Mouse (Mus musculus) kidney, adult 9 months (tissue): ENCODE measurements around the gene Col16a1.

ENCODE experiments used
- DNase-seq: peaks from one replicate; pipeline ENCODE4 v3.0.0; 2022

The Col16a1 gene

DNA sequence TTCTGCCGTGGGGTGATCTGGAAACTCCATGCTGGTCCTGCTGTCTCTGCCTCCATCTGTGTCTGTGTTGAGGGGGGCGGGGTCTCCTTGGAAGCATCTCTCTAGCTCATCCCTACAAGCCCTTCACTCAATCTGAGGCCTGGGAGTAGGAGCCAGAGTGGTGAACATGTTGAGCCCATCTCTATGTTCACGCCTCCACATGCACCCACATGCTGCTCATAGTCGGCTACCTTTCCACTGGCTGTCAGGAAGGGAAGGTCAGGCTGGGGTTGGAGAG lies 501 bp downstream of the Col16a1 start:
- no peak for DNase-seq

DNA sequence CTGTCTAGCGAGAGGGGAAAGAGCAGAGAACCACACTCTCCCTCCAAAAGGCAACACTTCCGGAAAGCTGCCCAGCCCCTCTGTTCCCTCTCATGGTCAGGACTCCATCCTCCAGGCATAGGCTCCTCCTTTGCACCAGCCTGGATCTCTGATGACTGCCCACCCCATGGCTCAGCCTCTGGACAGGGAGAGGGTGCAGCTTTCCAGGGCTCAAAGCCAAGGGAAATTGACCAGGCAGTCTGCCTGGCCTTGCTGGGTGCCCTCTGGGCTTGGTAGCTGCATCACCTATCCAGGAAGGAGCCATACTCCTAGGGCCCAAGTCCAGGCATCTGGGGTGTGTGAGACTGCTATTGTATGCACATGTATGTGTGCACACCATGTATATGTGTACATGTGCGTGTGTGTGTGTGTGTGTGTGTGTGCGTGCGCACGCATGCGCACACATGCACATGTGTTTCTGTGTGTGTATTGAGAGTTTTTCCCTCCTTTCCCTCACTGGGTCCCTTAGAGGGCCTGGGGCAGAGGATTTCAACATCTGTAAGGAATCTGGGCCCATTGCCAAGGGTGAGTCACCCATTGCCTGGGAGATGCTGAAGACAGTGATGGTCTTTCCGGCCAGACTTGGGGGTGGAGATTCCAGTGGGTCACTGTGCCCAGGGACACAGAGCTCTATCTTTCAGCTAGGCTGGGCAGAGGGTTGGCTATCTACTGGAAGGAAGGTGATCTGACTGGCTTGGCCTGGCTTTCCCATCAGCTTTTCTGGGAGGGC lies 2.6 kb downstream of the Col16a1 start:
- DNase-seq, result peak; percentile 45

GRCm38 (mm10) chr4:130052283-130052682 lies 4.6 kb downstream of the Col16a1 start:
- DNase-seq, result no peak

- DNase-seq, result no peak
Measured at GRCm38 (mm10) chr4:130053111-130053510, 5.5 kb downstream of the Col16a1 start.

DNA sequence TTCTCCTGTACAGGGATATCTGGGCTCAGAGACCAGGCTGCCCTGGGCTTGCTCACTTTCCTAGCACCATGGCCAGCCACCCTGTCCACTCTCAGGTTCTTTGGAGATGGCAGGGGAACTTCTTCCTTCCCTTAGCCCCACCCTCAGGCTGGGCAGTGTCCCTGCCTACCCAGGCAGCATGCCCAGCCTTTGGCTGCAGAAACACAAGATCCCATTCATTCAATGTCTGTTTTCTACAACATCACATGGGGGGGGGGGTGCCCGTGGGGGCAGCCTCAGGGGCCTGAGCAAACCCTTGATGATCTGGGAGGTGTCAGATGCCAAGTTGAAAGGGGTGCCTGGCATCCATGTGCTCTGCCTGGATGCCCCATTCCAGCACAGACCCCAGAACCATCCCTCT lies 7.1 kb downstream of the Col16a1 start:
- DNase-seq, result no peak

DNA sequence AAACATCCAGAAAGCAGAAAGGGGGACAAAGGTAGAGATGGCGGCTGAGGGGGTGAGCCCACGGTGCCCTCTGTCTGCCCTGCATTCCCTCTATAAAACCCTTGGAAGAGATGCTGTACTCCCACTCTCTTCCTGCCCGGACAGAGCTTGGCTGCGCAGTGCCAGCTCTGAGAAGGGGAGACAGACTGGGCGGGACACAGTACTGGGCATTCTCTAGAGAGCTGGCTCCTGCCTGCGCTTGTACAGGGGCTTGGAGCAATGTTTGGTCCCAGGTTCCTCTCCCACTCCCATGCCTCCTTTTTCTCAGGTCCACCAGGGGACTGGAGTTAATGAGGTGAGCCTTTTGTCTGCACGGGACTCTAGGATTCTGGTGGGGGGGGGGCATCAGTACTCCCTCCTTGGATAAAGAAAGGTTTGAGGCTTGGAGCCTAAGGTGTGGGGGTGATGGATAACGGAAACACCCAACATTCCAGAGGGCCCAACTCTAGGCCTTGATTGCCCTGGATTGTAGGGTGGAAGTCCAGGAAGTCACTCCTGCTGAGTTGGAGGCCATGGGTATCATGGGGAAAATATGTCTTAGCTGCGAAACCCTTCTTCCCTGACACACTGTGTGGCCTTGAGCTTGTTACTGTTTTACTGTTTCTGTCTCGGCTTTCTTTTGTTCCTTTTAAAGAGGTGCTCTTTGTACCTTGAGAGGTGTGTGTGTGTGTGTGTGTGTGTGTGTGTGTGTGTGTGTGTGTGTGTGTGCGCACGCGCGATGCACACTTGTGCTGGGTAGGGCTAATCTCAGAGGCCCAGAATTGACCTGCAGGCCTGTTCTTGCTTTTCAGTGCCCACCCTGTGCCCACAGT lies 7.7 kb downstream of the Col16a1 start:
- peak; percentile 33 for DNase-seq

- DNase-seq, result no peak
Measured at GRCm38 (mm10) chr4:130056011-130056322, 8.3 kb downstream of the Col16a1 start.

DNA sequence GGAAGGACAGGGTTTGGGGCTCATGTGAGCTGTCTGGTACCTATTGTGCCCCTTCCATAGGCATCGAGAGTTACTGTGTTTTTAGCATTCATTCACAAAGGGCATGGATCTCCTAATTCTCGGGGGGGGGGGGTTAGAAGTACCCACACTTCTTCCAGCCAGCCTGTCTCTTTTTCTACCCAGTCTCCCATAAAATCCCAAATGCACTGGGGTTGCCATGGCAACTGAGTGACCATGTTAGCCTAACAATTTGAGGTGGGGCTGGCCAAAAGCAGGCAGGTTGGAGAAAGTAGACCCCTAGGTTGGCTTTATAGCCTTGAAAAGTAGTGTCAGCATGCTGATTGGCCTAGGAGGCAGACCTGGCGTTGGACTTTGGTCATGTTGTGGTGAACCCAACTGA lies 8.8 kb downstream of the Col16a1 start:
- peak; percentile 37 for DNase-seq

DNA sequence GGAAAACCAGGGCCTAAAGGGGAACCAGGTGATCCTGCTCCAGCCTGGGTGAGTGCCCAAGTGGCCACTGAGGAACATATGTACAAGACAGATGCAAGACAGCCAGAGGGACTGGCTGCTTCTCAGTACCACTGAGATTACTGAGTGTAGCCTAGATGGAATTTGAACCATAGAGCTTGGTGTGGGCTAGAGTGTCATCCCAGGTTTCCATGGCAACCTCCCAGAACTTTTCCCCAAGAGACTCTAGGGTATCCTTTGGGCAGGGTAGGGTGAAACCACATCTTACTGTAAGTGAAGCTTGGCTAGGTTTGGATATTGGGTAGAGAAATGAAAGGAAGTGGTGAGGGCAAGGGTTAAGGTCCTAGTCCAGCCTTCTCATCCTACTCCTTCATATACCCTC lies 13.3 kb downstream of the Col16a1 start:
- DNase-seq, result no peak

DNA sequence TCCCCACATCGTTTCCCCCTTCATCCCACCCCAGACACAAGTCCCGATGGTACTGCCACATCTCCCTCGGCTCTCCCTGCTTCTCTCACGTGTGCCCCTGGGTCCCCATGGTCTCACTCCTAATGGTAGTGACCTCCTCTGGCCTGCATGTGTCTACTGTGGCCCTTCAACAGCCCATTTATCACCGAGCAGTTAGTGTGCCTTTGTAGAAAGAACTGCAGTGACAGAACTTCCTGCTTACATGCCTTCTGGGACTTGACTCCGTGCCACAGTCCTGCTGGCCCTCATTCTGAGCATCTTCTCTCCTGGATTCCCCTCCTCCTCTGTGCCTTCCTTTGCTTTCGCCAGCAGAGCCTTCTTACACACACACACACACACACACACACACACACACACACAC lies 15.6 kb downstream of the Col16a1 start:
- no peak for DNase-seq

DNA sequence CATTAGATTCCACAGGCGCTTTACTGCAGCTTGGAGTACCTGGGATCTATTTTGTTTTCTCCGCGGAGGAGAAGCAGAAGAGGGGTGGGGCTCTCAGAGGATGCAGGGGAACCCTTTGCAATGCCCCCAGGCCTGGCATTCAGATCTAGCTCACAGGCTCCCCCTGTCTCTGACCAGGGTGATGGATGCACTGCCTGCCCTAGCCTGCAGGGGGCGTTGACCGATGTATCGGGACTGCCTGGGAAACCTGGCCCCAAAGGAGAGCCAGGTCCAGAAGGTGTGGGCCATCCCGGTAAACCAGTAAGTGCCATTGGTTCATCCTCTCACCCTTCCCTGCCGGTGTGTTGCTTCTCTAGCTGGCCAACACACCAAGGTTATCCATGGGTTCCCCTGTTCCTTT lies 19.2 kb downstream of the Col16a1 start:
- peak; percentile 56 for DNase-seq

DNA sequence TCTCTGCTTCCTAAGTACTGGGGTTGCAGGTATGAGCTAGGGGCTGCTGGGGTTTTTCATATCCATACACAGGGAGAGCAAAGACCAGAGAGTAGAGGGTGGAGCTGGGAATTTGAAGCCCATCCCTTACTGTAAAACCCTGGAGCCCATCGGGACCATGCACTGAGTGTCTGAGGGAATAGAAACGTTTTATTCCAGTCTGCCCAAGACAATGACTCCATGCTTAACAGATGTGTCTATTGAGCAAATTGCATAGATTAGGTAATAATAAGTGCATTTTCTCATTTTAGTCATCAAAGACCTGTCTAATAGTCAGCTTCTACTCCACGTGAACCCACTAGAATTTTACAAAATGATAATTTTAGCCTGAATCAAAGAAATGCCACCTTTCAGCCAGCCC lies 22.9 kb downstream of the Col16a1 start:
- no peak for DNase-seq

- DNase-seq, result no peak
Measured at GRCm38 (mm10) chr4:130071758-130072157, 24.1 kb downstream of the Col16a1 start.

DNA sequence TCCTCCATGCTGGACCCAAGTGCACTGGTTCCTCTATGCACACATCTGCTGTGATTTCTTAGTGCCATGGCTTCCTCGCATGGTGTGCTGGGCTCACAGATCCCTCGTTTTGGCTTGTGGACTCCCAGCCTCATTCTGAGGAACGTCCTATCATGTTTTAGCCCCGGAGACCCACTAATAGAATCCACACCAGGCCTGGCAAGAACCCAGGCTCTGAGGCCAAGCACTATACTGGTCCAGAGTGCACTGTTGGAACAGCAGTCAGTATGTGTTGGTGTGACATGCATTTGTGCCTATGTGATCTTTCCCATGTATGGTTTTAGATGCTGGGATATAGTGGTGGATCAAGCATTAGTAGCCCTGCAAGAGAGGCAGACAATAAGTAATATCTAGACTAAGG lies 25.7 kb downstream of the Col16a1 start:
- no peak for DNase-seq

DNA sequence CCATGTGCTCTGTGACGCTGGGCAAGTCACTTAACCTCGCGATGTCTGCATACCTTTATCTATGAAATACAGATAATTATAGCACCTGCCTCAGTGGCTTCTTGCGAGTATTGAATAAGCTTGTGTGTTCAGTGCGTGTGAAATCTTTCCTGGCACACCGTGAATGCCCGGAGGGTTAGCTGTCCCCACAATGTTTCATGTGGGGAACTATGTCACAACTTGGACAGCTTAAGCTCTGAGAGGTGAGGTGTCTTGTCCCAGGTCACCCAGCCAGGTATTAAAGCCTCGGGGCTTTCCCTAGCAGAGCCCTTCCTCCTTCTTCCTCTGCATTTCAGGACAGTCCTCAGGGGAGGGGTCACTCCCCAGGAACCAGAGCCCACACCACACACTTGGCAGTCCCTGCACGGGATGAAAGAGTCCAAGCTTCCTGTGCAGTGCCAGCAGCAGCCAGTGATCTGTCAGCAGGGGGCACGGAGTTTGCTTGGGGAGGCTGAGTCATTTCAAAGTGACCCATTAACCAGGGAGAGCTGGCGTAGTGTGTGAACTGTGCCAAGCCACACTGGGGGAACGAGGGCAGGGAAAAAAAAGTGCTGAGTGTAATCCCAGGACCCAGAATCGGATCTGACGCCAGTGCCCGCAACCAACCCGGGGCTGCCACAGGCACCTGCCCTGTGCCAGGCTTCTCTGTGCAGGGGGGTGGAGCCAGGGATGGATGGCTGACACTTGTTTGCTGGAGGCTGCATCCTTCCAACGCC lies 27.3 kb downstream of the Col16a1 start:
- peak; percentile 92 for DNase-seq

- no peak for DNase-seq
Measured at GRCm38 (mm10) chr4:130076856-130077255, 29.2 kb downstream of the Col16a1 start.

DNA sequence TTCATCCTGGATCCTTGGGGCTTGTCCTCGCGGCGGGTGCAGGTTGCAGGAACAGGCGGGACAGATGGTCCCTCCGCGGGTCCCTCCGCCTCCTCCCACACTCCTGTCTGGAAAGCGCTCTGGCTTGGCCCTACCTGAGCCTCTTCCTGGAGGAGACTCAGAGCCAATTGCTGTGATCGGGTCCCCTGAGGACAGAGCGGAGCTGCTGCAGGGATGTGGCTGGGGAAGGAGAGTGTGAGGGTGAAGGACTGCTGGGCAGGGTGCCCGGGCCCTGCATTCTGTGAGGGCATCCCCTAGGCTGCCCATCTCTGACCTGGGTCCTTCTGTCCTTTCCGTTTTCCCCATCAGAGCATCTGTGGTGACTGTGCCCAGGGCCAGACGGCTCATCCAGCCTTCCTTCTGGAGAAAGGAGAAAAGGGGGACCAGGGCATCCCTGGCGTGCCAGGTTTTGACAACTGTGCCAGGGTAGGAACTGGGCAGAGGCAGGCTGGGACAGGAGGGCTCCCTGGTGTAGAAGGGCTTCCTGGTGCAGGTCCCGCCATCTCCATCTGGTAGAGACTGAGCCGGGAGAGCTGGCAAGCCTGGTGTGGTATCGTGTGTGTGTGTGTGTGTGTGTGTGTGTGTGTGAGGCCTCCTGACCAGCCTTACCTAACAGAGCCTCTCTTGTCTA lies 31.3 kb downstream of the Col16a1 start:
- DNase-seq, result no peak

GRCm38 (mm10) chr4:130079521-130079920 lies 31.9 kb downstream of the Col16a1 start:
- DNase-seq, result no peak

DNA sequence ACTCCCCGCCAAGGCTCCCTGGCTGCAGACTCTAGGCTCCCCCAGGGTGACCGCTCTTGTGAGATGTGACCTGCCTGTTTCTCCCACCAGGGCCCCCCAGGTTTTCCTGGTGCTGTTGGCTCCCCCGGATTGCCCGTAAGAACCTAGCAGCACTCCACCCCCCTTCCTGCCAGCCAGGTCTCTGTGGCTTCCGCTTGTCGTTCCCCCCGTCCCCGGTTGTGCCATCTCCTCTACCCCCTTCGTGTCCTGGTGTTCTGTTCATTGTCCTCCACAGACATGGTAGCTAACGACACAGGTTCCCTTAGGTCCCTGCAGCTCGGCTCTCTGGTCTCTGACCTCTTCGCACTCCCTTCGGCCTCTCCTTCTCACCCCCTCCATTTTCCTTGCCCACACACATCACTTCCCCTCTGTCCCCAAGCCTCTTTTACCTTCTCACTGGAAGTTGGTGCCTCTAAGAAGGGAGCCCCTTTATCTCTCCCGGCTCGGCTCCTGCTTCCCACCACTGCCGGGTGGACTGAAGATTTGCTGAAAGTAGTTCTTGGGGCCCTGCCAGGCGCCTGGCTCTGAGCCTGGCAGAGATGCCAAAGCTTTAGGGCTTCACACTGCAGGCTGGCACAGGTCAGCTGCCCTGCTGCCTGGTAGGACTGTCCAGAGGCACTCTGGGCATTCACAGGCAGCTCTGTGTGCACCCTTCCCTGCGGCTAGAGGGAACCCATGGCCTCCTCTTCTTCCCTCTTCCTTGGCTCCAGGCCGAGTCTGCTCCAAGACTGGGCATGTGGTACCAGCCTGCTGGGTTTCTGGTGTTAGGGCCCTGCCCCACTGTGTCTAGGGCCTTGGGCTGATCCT lies 33.9 kb downstream of the Col16a1 start:
- DNase-seq, result peak; percentile 88

DNA sequence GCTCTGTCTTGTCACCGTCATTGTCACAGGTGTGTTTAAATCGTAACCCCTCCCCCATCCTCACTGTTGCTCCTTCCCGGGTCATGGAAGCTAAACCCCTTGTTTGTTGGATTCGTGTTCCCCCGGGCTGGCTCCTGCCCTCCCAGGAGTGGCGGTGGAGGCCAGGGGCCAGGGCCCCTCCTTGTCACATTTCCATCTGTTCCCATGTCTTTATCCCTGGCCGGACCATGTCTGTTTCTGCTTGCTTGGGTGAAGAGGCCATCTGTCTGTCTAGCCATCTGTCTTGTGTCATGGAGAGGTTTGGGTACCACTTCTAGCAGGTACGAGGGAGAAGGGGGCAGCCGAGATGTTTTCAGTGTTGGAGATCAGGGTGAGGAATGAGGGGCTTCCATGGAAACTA lies 34.6 kb downstream of the Col16a1 start:
- DNase-seq, result no peak

- no peak for DNase-seq
Measured at GRCm38 (mm10) chr4:130084331-130084945, 36.8 kb downstream of the Col16a1 start.

DNA sequence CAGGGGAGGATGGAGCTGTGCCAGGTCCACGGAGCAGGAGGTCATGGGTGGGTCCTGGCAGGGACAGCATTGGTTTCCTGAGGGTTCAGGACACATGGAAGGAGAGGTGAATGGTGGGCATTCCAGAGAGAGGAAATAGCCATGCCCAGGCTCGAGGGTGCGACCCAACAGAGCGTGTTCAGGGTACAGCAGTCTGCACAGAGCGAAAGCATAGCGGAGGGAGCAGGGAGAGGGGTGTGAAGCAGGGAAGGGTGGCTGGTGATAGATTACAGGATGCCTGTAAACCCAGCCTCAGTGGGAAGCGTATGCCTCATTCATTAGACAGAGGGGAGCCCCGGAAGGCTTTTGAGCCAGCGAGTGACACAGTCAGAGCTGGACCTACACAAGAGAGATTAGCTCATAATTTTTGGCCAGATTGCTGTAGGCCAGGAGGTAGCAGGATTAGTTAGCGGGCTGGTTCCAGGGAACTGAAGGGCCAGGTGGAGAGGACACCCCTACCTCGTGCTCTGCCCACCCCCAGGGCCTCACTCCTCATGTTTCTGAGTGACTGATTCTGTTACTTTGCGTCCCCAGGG lies 37.7 kb downstream of the Col16a1 start:
- no peak for DNase-seq
